Mouse (Mus musculus) left cerebral cortex, postnatal 25 days (tissue): ENCODE results near the gene Ahdc1. TPM values are rescaled to one million over a fixed set of nuclear protein-coding genes. Genes with fewer than 3 reads are reported as not detected.
"Not testable (repeated sequence)": the region's sequence is repeated elsewhere in the genome, so short reads cannot be mapped to it uniquely, and the experiment has no call there.

Source experiments
- DNase-seq, 2 experiments: peaks; one replicate each; pipeline ENCODE4 v3.0.0; 2022; ENCODE audit warnings: low spot score in 2 of 2, mixed read lengths in 1 of 2
- intact Hi-C: fragments of 180-260 bp; cut with DNase I; formaldehyde crosslinking; loops from one replicate; pipeline ENCODE4 v1.15.1; 2025
- total RNA-seq, 2 experiments: library from RNA; stranded (reverse); gene quantifications; 2 replicates each; pipeline ENCODE4 v1.2.3; 2021

Gene Ahdc1
- total RNA-seq, 2 experiments from 2014 or later, result 88.2 to 97.6 TPM

GRCm38 (mm10) chr4:133087835-133088234 lies 76.8 kb downstream of the Ahdc1 start:
- intact Hi-C loops, result no loop called here
- no peak for DNase-seq

GRCm38 (mm10) chr4:133089319-133089718 lies 78.3 kb downstream of the Ahdc1 start:
- intact Hi-C loops, result no loop called here
- DNase-seq, result no peak

GRCm38 (mm10) chr4:133089802-133090201 lies 78.7 kb downstream of the Ahdc1 start:
- intact Hi-C loops, result no loop called here
- no peak for DNase-seq

GRCm38 (mm10) chr4:133090276-133090719 lies 79.2 kb downstream of the Ahdc1 start:
- intact Hi-C loops, result no loop called here
- DNase-seq, result no peak

DNA sequence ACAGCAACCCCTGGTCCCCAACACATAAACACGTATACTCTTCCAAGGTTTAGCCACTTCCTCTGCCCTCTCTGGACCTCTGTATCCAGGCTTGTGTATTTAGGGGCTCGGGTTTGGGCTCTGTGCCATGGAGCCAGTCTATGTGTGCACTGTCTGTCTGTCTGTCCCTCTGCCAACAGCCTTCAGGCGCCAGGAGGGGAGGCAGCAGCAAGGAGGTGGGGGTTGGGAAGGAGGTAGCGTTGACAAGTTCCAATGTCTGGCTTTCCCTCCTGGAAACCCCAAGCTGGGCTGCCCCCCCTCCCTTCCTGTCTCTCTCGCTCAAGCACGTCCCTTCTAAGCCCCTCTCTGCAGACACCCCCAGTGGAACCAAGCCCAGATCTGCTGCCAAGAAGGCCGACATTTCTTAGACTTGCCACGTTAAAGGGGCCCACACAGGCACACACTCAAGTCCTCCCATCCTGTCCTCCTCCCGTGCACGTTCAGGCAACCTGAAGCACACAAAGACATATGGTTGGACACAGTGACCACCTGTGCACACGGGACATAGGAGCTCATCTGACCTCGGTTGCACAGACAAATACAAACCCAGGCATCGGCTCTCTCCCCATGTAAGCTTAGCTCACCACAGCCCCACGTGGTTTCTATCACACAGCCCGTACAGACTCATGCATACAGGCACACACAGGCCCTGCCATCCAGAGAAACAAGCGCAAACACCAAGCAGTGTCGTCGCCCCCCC lies 79.8 kb downstream of the Ahdc1 start:
- intact Hi-C loops, result no loop called here
- DNase-seq, result no peak

GRCm38 (mm10) chr4:133091459-133091785 lies 80.4 kb downstream of the Ahdc1 start:
- intact Hi-C loops, result no loop called here
- DNase-seq, result no peak

GRCm38 (mm10) chr4:133092453-133092901 lies 81.4 kb downstream of the Ahdc1 start:
- intact Hi-C loops, result no loop called here
- peak in 1 of 2 experiments; percentile 62 for DNase-seq

- DNase-seq, result no peak
- intact Hi-C loops, result no loop called here
Observed at GRCm38 (mm10) chr4:133093056-133093455, 82.0 kb downstream of the Ahdc1 start.

DNA sequence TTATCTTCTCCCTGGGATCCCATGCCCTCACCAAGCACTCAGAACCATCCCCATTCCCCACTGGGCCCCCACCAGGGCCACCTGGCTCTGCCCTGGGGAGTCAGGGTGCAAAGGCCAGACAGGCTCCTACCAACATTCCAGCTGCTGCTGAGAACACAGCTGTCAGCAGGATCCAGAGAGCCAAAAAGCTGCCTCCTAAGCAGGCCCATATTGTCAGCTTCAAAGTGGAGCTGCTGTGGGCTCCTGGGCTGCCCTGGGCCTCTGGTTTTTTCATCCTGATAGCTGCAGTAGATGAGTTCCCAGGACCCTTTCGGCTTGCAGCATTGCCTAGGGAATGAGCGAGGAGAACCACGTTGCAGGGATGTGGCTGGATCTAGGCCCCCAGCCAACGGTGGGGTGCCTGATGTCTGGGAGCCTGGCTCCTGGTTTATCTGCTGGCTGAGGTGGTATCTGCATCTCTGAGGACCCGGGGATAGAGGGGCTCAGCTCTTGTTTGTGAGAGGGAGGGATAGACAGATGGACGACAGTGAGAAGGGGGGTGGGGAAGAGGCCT lies 82.5 kb downstream of the Ahdc1 start:
- DNase-seq, result no peak
- intact Hi-C loops, result no loop called here

- DNase-seq, result no peak
- intact Hi-C loops, result no loop called here
Observed at GRCm38 (mm10) chr4:133094255-133094654, 83.2 kb downstream of the Ahdc1 start.

DNA sequence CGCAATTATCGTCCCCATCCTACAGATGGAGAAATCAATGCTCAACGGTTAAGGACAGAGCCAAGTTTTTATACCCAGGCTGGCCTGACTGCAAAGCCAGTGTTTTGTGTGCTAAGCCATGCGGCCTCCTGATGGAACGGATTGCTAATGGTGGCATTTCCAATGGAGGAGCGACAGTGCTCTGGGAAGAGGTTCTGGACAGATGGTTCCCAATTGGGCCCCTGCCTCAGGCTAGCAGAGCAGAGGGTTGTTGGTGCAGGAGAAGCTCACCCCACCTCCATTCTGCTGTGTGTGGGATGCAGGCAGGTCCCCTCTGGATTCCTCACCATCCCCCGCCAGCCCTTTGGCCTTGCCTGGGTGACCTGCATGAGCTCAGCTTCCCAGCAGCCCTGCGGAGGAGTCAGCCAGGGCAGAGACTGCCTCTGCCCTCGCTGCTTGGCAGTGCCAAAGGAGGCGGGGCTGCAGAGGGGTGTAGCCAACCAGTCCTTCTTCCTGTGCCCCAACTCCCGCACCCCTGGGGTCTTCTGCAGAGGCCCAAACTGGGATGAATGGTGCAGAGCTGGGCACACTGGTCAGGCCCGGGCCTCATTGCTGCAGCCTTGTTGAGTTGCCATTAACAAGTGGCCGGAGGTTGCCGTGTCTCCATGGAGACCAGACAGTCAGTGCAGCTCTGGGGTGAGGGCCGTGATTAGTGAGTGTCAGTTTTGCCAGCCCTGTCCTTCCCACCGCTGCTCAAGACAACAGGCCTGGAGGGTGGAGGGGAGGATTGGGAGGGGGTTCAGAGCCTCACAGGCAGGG lies 84.1 kb downstream of the Ahdc1 start:
- DNase-seq, result peak in 1 of 2 experiments; percentile 49
- intact Hi-C loops, result no loop called here

- DNase-seq, intact Hi-C loops: not testable (repeated sequence)
Observed at GRCm38 (mm10) chr4:133095734-133096065, 84.6 kb downstream of the Ahdc1 start.

- intact Hi-C loops, result not testable (repeated sequence)
Observed at GRCm38 (mm10) chr4:133096671-133097070, 85.6 kb downstream of the Ahdc1 start.

GRCm38 (mm10) chr4:133101751-133102150 lies 90.7 kb downstream of the Ahdc1 start:
- intact Hi-C loops, result no loop called here
- DNase-seq, result no peak

More at GRCm38 (mm10) chr4:133096671-133097070, 85.6 kb downstream of the Ahdc1 start:
- DNase-seq, result not testable (repeated sequence)

GRCm38 (mm10) chr4:133103525-133104193 lies 92.6 kb downstream of the Ahdc1 start:
- intact Hi-C loops, result no loop called here
- DNase-seq, result no peak

GRCm38 (mm10) chr4:133104194-133104569 lies 93.1 kb downstream of the Ahdc1 start:
- intact Hi-C loops, result no loop called here
- no peak for DNase-seq

DNA sequence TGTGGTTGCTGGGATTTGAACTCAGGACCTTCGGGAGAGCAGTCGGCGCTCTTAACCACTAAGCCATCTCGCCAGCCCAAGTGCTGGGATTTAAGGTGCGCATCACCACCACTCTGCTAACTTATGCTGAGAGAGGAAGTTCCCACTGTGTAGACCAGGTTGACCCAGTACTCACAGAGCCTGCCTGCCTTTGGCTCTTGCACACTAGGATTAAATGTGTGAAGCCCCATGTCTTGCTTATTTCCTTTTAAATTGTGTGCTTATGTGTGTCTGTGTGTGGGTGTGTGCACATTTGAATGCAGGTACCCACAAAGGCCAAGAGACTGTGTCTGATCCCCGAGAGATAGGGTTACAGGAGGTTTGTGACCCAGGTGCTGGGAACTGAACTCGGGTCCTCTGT lies 95.6 kb downstream of the Ahdc1 start:
- intact Hi-C loops, result no loop called here
- no peak for DNase-seq

DNA sequence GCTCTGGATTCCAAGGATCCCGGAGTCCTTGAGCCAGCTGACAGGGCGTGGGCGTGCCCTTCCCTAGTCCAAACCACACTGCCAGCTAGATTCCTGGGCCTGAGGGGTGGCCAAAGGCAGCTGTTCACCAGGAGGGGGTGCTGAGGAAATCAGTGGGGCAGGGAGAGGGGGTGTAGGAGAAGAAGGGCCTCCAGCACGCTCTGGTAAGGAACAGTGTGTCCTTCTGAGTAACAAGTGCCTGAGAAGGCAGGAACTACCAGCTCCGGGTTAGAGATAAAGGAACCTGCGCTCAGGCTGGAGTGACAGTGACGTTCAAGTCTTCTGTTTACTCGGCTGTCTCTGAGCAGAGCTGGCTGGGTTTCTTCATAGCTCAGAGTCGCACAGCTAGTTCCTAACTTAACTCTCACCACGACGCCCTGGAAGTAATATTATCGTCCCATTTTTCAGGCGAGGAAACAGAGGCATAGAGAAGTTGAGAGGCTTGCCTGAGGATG lies 96.8 kb downstream of the Ahdc1 start:
- intact Hi-C loops, result no loop called here
- peak in 1 of 2 experiments; percentile 19 for DNase-seq

GRCm38 (mm10) chr4:133108481-133109334 lies 97.6 kb downstream of the Ahdc1 start:
- DNase-seq, result peak in 1 of 2 experiments; percentile 10
- intact Hi-C loops, result no loop called here
